Mouse (Mus musculus) lung, embryonic 15.5 days (tissue): ENCODE data around the gene H2afx. TPM values are rescaled to one million over a fixed set of nuclear protein-coding genes. Genes with fewer than 3 reads are reported as not detected.
"Not testable (repeated sequence)": the region's sequence is repeated elsewhere in the genome, so short reads cannot be mapped to it uniquely, and the experiment has no call there.

Experiments
- ATAC-seq: fragments of 200-750 bp; cut with Nextera tagmentation; 2 replicates; pipeline ENCODE4 v1.8.0; 2017; ENCODE audit warnings: moderate number of reproducible peaks, borderline replicate concordance; ENCODE audit not compliant: low FRiP score, low TSS enrichment; ENCODE audit errors: extremely low read depth
- H3K27ac ChIP-seq: fragments of 300-500 bp; sonication (generic); 2 replicates; pipeline ENCODE4 v1.5.1; 2015; ENCODE audit warnings: moderate library complexity, mild to moderate bottlenecking, inconsistent platforms
- H3K27me3 ChIP-seq: fragments of 300-500 bp; sonication (generic); 2 replicates; pipeline ENCODE4 v1.6.1; 2015; ENCODE audit warnings: inconsistent platforms
- H3K36me3 ChIP-seq: fragments of 300-500 bp; sonication (generic); 2 replicates; pipeline ENCODE4 v1.6.1; 2015; ENCODE audit warnings: inconsistent platforms
- H3K4me1 ChIP-seq: fragments of 300-500 bp; sonication (generic); 2 replicates; pipeline ENCODE4 v1.6.1; 2015; ENCODE audit warnings: inconsistent platforms
- H3K4me2 ChIP-seq: fragments of 300-500 bp; sonication (generic); 2 replicates; pipeline ENCODE4 v1.6.1; 2015; ENCODE audit warnings: inconsistent platforms, mild to moderate bottlenecking, moderate library complexity
- H3K4me3 ChIP-seq: fragments of 300-500 bp; sonication (generic); 2 replicates; pipeline ENCODE4 v1.5.1; 2015; ENCODE audit warnings: mild to moderate bottlenecking, inconsistent platforms
- H3K9ac ChIP-seq: fragments of 300-500 bp; sonication (generic); 2 replicates; pipeline ENCODE4 v1.6.1; 2015; ENCODE audit warnings: inconsistent platforms
- H3K9me3 ChIP-seq: fragments of 300-500 bp; sonication (generic); 2 replicates; pipeline ENCODE4 v1.6.1; 2016; ENCODE audit warnings: inconsistent platforms
- WGBS: fragments of 180-500 bp; shearing (Covaris S2); methylation state at CpG from one replicate; pipeline ENCODE4 v1.1.7; 2015; 5-methylcytosine and 5-hydroxymethylcytosine counted together
- polyA plus RNA-seq: library from polyadenylated mRNA; unstranded; fragments of >200 nt; fragmentation: Nextera tagmentation; extraction: Ambion mirVana; gene quantifications from 2 replicates; pipeline ENCODE4 v1.2.1, GENCODE M21; 2015

The H2afx gene
- polyA plus RNA-seq, 1 experiment from 2014 or later, result 365 TPM

DNA sequence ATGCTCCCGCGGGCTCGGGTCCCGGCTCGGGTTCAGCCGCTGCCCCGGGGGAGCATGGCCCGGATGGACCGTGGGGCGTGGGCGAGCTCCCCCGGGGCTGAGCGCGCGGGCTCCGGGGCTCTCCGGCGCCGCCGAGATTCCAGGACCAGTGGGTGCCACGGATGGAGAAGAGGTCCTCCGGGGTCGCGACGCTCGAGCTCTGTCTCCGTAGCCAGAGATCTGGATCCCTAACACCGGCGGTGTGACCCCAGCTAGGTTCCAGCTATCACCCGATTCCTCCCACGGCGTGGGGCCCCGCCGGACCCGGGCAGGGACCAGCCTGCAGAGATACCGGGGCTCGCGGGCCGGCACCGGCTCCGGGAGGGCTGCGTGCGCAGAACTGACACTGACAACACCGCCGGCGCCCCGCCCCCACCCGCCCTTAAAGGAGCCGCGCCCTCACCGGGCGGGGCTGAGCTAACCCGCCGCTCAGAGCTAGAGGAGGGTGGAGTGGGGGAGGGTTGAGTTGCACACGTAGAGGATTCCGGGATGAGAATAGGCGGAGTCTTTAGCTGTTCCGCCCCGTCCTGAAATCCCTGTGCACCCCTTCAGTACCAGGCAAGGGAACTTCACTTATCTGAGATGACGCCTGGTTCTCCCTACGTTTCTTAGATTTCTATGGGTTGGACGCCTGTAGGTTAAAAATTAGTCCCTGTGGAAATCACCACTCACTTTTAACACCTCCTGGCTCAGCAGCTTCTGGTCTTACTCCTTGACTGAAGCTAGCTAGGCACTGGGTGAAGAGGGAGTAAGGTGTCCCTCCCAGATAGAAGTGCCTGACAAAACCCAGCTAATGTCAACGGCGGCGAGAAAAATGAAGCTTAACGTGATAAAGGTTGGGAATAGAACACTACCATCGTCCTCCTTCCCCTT is 14.4 kb upstream of the H2afx start, which contains the start of gene C2cd2l:
Gene C2cd2l (minus strand): TSS at position 399 of the 912 bp plus-strand sequence.
- peak within 1 kb of the TSS; percentile 74 for H3K9ac ChIP-seq
- H3K4me3 ChIP-seq, result peak within 1 kb of the TSS; percentile 77
- peak; percentile 98 for ATAC-seq
- under 1% methylated on average over 63 of the region's 67 CpGs for WGBS
- H3K36me3 ChIP-seq, result peaks cover 10% of the 10 kb centered on the region
- no peaks in the 10 kb centered on the region for H3K27me3 ChIP-seq
- peak within 1 kb of the TSS; percentile 56 for H3K27ac ChIP-seq
- H3K9me3 ChIP-seq, result no peaks in the 10 kb centered on the region
- H3K4me2 ChIP-seq, result peak within 1 kb of the TSS; percentile 85
- peaks cover 25% of the 10 kb centered on the region for H3K4me1 ChIP-seq

DNA sequence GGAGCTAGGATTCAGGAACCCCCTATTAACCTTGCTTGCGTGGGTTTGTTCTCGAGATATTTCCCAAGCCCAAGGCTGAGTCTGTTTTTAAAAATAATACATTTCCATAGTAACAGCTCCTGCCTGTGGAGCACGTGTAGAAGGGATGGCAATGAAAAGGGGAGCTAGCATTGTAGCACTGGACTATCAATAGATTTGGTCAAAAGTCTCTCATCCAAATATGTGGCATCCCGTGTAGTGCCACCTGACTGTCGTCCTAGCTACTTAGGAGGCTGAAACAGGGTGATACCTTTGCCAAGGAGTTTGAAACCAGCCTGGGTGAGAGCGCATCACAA is 13.7 kb upstream of the H2afx start:
- Histone ChIP-seq H3K4me2 (peak overlapping the region; percentile 85), H3K36me3 (peaks cover 4% of the 10 kb centered on the region), H3K4me1 (peaks cover 25% of the 10 kb centered on the region), H3K4me3 (peak overlapping the region; percentile 77), H3K27me3 (no peaks in the 10 kb centered on the region), H3K27ac (peak overlapping the region; percentile 4), H3K9ac (peak overlapping the region; percentile 31; the same call in 1 of the 2 replicates), H3K9me3 (no peaks in the 10 kb centered on the region)
- ATAC-seq, result no peak
- WGBS, result 18% methylated on average over 6 of the region's 6 CpGs

DNA sequence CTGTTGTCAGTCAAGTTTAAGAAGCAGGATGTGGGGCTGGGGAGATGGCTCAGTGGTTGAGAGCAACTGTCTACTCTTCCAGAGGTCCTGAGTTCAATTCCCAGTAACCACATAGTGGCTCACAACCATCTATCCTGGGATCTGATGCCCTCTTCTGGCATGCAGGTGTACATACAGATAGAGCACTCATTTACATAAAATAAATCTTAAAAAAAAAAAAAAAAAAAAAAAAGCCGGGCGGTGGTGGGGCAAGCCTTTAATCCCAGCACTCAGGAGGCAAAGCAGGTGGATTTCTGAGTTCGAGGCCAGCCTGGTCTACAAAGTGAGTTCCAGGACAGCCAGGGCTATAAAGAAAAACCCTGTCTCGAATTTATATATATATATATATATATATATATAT is 10.8 kb upstream of the H2afx start:
- not testable (repeated sequence) for H3K9ac ChIP-seq, H3K27me3 ChIP-seq, H3K9me3 ChIP-seq, H3K4me2 ChIP-seq, H3K27ac ChIP-seq, ATAC-seq, H3K4me3 ChIP-seq, H3K36me3 ChIP-seq
- H3K4me1 ChIP-seq, result peaks cover 16% of the 10 kb centered on the region
- 73% methylated on average over 4 of the region's 4 CpGs for WGBS

- H3K27me3 ChIP-seq, result no peaks in the 10 kb centered on the region
- ATAC-seq, result no peak
- H3K27ac ChIP-seq, result no peak overlapping the region
- no peaks in the 10 kb centered on the region for H3K9me3 ChIP-seq
- H3K4me2 ChIP-seq, result no peak overlapping the region
- no peak overlapping the region for H3K9ac ChIP-seq
- no peak overlapping the region for H3K4me3 ChIP-seq
- H3K4me1 ChIP-seq, result peaks cover 12% of the 10 kb centered on the region
- H3K36me3 ChIP-seq, result peaks cover 4% of the 10 kb centered on the region; the same call in 1 of the 2 replicates
- 67% methylated on average over 6 of the region's 6 CpGs for WGBS
Measured at GRCm38 (mm10) chr9:44324147-44324546, 10.3 kb upstream of the H2afx start.

GRCm38 (mm10) chr9:44325032-44325767 is 9.3 kb upstream of the H2afx start:
- H3K27me3 ChIP-seq, H3K9me3 ChIP-seq, ATAC-seq, H3K4me1 ChIP-seq: not testable (repeated sequence)
- Histone ChIP-seq H3K9ac (peak overlapping the region; percentile 79; the same call in 1 of the 2 replicates), H3K36me3 (peaks cover 13% of the 10 kb centered on the region), H3K27ac (peak overlapping the region; percentile 94; the same call in 1 of the 2 replicates), H3K4me2 (peak overlapping the region; percentile 76), H3K4me3 (peak overlapping the region; percentile 66; the same call in 1 of the 2 replicates)
- 53% methylated on average over 7 of the region's 8 CpGs for WGBS

GRCm38 (mm10) chr9:44325768-44326370 is 8.6 kb upstream of the H2afx start, which contains the start of gene Dpagt1:
Dpagt1 (plus strand) TSS chr9:44326019.
- peaks cover 7% of the 10 kb centered on the region for H3K4me1 ChIP-seq
- H3K4me3 ChIP-seq, result peak within 1 kb of the TSS; percentile 66
- peak within 1 kb of the TSS; percentile 94 for H3K27ac ChIP-seq
- H3K36me3 ChIP-seq, result peaks cover 19% of the 10 kb centered on the region
- H3K9ac ChIP-seq, result peak within 1 kb of the TSS; percentile 79
- H3K4me2 ChIP-seq, result peak within 1 kb of the TSS; percentile 76
- 3% methylated on average over 12 of the region's 12 CpGs for WGBS
- H3K9me3 ChIP-seq, result no peaks in the 10 kb centered on the region
- H3K27me3 ChIP-seq, result no peaks in the 10 kb centered on the region
- no peak for ATAC-seq

- no peaks in the 10 kb centered on the region for H3K27me3 ChIP-seq
Measured at GRCm38 (mm10) chr9:44326371-44327063, 8.0 kb upstream of the H2afx start.

DNA sequence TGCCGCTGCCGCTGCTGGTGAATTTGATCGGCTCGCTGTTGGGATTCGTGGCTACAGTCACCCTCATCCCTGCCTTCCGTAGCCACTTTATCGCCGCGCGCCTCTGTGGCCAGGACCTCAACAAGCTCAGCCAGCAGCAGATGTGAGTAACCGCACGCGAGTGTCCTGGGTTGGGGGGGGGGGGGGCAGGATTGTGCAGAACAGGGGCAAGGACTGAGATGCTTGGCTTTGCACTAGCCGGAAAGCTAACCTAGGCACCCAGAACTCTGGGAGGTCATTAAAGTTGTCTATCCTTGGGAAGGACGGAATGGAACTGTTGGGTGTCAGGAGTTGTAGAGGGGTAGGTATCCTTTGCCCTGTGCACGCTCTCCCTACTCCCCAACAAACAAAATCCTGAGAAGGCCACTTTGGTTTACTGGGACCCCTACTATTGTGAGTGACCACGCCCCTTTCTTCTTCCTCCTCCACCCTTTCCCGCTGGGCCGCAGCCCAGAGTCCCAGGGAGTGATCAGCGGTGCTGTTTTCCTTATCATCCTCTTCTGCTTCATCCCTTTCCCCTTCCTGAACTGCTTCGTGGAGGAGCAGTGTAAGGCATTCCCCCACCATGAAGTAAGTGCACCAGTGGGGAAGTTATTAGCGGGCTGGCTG is 7.3 kb upstream of the H2afx start:
- Histone ChIP-seq H3K9me3 (no peaks in the 10 kb centered on the region), H3K9ac (peak overlapping the region; percentile 79), H3K36me3 (peaks cover 30% of the 10 kb centered on the region), H3K4me2 (peak overlapping the region; percentile 76), H3K27me3 (no peaks in the 10 kb centered on the region), H3K27ac (peak overlapping the region; percentile 94), H3K4me1 (peaks cover 5% of the 10 kb centered on the region), H3K4me3 (peak overlapping the region; percentile 66)
- ATAC-seq, result peak; percentile 48
- WGBS, result under 1% methylated on average over 22 of the region's 22 CpGs

More at GRCm38 (mm10) chr9:44326371-44327063, 8.0 kb upstream of the H2afx start:
- H3K9me3 ChIP-seq, result no peaks in the 10 kb centered on the region
- H3K9ac ChIP-seq, result peak overlapping the region; percentile 79
- WGBS, result under 1% methylated on average over 38 of the region's 38 CpGs
- H3K27ac ChIP-seq, result peak overlapping the region; percentile 94
- peaks cover 5% of the 10 kb centered on the region for H3K4me1 ChIP-seq
- H3K4me2 ChIP-seq, result peak overlapping the region; percentile 76
- peaks cover 25% of the 10 kb centered on the region for H3K36me3 ChIP-seq
- peak overlapping the region; percentile 66 for H3K4me3 ChIP-seq
- peak; percentile 92 for ATAC-seq

- Histone ChIP-seq H3K4me3 (peak overlapping the region; percentile 66), H3K9me3 (no peaks in the 10 kb centered on the region), H3K27ac (peak overlapping the region; percentile 94; the same call in 1 of the 2 replicates), H3K4me1 (peaks cover 5% of the 10 kb centered on the region), H3K27me3 (no peaks in the 10 kb centered on the region), H3K4me2 (peak overlapping the region; percentile 76), H3K9ac (peak overlapping the region; percentile 79), H3K36me3 (peaks cover 37% of the 10 kb centered on the region)
- no peak for ATAC-seq
- 79% methylated on average over 5 of the region's 5 CpGs for WGBS
Measured at GRCm38 (mm10) chr9:44327926-44328325, 6.6 kb upstream of the H2afx start.

- ATAC-seq, result no peak
- H3K27me3 ChIP-seq, result no peaks in the 10 kb centered on the region
- H3K36me3 ChIP-seq, result peaks cover 48% of the 10 kb centered on the region
Measured at GRCm38 (mm10) chr9:44330736-44331135, 3.8 kb upstream of the H2afx start.

More at GRCm38 (mm10) chr9:44330736-44331135, 3.8 kb upstream of the H2afx start:
- no peak overlapping the region for H3K4me2 ChIP-seq
- WGBS, result 95% methylated on average over 6 of the region's 6 CpGs
- H3K9ac ChIP-seq, result no peak overlapping the region
- H3K4me1 ChIP-seq, result peaks cover 5% of the 10 kb centered on the region
- H3K9me3 ChIP-seq, result no peaks in the 10 kb centered on the region
- H3K4me3 ChIP-seq, result no peak overlapping the region
- no peak overlapping the region for H3K27ac ChIP-seq
